Mouse (Mus musculus): ENCODE measurements around the gene Elk3. TPM values are rescaled to one million over a fixed set of nuclear protein-coding genes. Genes with fewer than 3 reads are reported as not detected.

The Elk3 gene
- polyA plus RNA-seq, 1 experiment from 2014 or later, result 45.6 TPM

DNA sequence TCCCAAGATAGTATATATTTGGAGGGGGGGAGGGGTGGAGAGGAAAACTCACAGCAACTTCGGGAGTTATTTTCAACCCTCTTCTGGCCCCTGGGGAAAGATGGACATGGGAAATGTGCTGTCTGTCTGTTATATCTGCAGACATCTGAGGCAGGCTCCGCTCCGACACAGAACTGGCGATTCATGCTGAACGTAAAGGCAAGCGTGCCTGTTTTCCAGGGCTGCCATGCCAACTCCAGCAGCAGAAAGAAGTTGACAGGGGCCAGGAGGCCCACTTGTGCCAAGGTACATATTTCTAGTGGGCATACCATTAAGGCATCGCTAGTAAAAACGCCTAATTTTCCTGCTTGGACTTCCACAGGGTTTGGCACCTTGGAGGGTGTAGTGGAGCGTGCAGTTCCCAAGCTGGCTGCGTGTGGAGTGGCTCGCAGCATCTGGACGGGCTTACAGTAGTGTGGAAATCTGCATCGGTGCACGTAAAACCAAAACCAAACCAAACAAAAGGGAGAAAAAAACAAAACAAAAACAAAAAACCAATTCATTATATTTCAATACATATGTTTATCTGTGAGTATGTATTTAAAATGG is 37.1 kb upstream of the Elk3 start:
- 0 out of 2 replicates have a peak, but pooled peaks have one; percentile 54 for ATAC-seq (ENCODE audit: low FRiP score, low TSS enrichment)
- 36% methylated on average over 14 of the region's 14 CpGs for WGBS
- Histone ChIP-seq H3K4me1 (ENCODE audit: insufficient read depth, low read length) (peaks cover 9% of the 10 kb centered on the region), H3K9me3 (ENCODE audit: low read length) (no peaks in the 10 kb centered on the region), H3K9ac (replicated peaks; ENCODE audit: low read length) (no peak overlapping the region; the same call in 1 of the 2 replicates), H3K27ac (ENCODE audit: low read length) (peak overlapping the region; percentile 48; the same call in 1 of the 2 replicates), H3K4me3 (ENCODE audit: low read length) (no peak overlapping the region), H3K27me3 (ENCODE audit: insufficient read depth, low read length) (no peaks in the 10 kb centered on the region), H3K4me2 (replicated peaks; ENCODE audit: low read depth, low read length) (peak overlapping the region; percentile 25; the same call in 1 of the 2 replicates), H3K36me3 (ENCODE audit: insufficient read depth, low read length) (no peaks in the 10 kb centered on the region)

DNA sequence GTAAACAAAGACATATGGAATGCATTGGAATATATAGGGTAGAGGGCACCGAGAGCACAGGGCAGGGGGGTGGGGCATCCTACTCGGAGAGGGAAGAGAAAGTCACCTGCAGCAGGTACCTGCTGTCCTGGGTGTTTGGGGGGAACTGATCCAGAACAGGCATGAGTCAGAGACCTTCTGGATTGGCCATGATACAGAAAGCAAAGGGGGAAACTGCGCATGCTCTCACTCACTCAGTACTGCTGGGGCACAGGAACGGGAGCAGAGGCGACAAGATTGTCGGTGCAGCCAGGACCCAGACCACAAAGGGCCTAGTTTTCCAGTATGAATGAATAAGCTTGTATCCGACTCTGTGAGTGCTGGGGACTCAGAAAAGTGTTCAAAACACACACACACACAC is 36.5 kb upstream of the Elk3 start:
- H3K27me3 ChIP-seq (ENCODE audit: insufficient read depth, low read length), result no peaks in the 10 kb centered on the region
- WGBS, result 54% methylated on average over 7 of the region's 7 CpGs
- H3K4me2 ChIP-seq (replicated peaks; ENCODE audit: low read depth, low read length), result no peak overlapping the region
- ATAC-seq (ENCODE audit: low FRiP score, low TSS enrichment), result no peak
- H3K27ac ChIP-seq (ENCODE audit: low read length), result peak overlapping the region; percentile 48; the same call in 1 of the 2 replicates
- no peak overlapping the region for H3K4me3 ChIP-seq (ENCODE audit: low read length)
- no peaks in the 10 kb centered on the region for H3K9me3 ChIP-seq (ENCODE audit: low read length)
- H3K36me3 ChIP-seq (ENCODE audit: insufficient read depth, low read length), result no peaks in the 10 kb centered on the region
- peaks cover 9% of the 10 kb centered on the region for H3K4me1 ChIP-seq (ENCODE audit: insufficient read depth, low read length)
- no peak overlapping the region for H3K9ac ChIP-seq (replicated peaks; ENCODE audit: low read length)

DNA sequence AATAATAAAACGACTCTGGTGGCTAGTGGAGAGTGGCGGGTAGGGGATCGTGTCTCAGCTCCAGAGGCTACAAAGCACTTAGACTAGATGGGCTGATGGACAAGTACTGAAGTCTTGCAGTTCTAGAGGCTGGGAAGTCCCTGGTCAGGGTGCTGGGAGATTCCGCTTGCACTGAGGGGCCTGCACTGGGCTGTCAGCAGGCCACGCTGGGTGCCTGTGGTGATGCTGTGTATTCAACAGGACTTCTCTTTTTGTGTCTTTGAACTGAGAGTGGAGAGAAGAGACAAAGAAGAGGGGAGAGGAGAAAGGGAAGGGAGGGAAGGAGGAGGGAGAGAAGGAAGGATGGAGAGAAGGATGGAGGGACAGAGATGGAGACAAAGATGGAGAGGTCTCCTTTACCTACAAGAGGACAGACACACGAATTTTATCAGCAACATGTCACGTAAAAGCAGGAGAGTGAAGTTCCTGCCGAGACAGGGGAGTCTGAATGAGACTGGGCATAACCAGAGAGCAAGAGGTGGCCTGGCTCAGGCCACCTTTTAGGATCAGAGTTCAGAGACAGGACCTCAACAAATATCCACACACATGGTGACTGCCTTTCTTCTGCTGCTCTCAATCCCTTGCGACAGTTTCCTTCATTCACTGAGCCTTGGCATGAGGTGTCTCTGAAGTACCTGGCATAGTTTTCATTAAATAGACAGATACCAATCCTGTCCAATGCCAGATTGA is 35.4 kb upstream of the Elk3 start:
- H3K4me3 ChIP-seq (ENCODE audit: low read length), result no peak overlapping the region
- H3K9me3 ChIP-seq (ENCODE audit: low read length), result no peaks in the 10 kb centered on the region
- H3K4me1 ChIP-seq (ENCODE audit: insufficient read depth, low read length), result peaks cover 9% of the 10 kb centered on the region
- no peak for ATAC-seq (ENCODE audit: low FRiP score, low TSS enrichment)
- no peak overlapping the region for H3K4me2 ChIP-seq (replicated peaks; ENCODE audit: low read depth, low read length)
- H3K27ac ChIP-seq (ENCODE audit: low read length), result no peak overlapping the region
- no peak overlapping the region for H3K9ac ChIP-seq (replicated peaks; ENCODE audit: low read length)
- no peaks in the 10 kb centered on the region for H3K36me3 ChIP-seq (ENCODE audit: insufficient read depth, low read length)
- 86% methylated on average over 9 of the region's 9 CpGs for WGBS
- H3K27me3 ChIP-seq (ENCODE audit: insufficient read depth, low read length), result no peaks in the 10 kb centered on the region

DNA sequence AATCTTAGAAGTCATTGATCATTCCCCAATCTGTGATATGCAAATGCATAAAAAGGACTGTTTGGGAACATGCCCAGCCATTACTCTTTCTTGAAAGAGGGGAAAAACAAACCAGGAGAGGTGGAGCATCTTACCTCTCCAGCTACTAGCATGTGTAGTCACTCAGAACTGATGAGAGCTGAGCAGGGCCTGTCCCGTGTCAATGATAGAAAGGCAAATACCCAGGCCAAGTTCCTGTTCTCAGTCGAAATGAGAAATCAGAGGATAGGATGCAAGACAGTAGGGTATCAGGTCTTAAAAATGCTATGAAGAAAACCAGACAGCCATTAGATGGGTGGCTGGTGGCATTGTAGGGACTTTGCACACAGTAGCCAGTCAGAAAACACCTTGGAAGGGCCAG is 34.6 kb upstream of the Elk3 start:
- H3K36me3 ChIP-seq (ENCODE audit: insufficient read depth, low read length), result no peaks in the 10 kb centered on the region
- no peak overlapping the region for H3K27ac ChIP-seq (ENCODE audit: low read length)
- no peak for ATAC-seq (ENCODE audit: low FRiP score, low TSS enrichment)
- H3K4me1 ChIP-seq (ENCODE audit: insufficient read depth, low read length), result peaks cover 9% of the 10 kb centered on the region
- H3K9ac ChIP-seq (replicated peaks; ENCODE audit: low read length), result no peak overlapping the region
- no peak overlapping the region for H3K4me2 ChIP-seq (replicated peaks; ENCODE audit: low read depth, low read length)
- WGBS, result 68% methylated on average over 2 of the region's 2 CpGs
- 0 out of 2 replicates have a peak, but pooled peaks cover under 1% of the 10 kb centered on the region for H3K9me3 ChIP-seq (ENCODE audit: low read length)
- no peaks in the 10 kb centered on the region for H3K27me3 ChIP-seq (ENCODE audit: insufficient read depth, low read length)
- H3K4me3 ChIP-seq (ENCODE audit: low read length), result no peak overlapping the region

DNA sequence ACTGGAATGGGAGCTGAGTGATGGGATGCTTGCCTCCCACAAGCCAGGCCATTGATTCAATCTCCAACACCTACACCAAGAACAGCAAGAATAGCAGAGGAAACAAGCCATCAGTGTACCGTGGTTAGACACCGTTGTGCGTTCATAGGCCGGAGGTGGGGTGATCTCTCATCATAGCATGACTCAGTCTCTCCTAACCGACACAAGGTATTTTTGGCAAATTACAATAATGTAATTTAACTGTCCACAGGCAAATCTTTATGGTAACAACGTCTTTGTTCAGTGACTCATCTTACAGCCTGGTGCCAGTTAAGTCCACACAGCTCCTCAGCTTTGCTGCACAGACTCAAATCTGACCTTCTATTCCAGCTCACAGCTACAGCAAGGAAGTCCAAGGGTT is 32.5 kb upstream of the Elk3 start:
- Histone ChIP-seq H3K9ac (replicated peaks; ENCODE audit: low read length) (no peak overlapping the region), H3K4me3 (ENCODE audit: low read length) (no peak overlapping the region), H3K36me3 (ENCODE audit: insufficient read depth, low read length) (no peaks in the 10 kb centered on the region), H3K9me3 (ENCODE audit: low read length) (0 out of 2 replicates have a peak, but pooled peaks cover 3% of the 10 kb centered on the region), H3K4me1 (ENCODE audit: insufficient read depth, low read length) (peaks cover 8% of the 10 kb centered on the region), H3K27ac (ENCODE audit: low read length) (no peak overlapping the region), H3K4me2 (replicated peaks; ENCODE audit: low read depth, low read length) (no peak overlapping the region), H3K27me3 (ENCODE audit: insufficient read depth, low read length) (no peaks in the 10 kb centered on the region)
- ATAC-seq (ENCODE audit: low FRiP score, low TSS enrichment), result no peak
- 90% methylated on average over 6 of the region's 6 CpGs for WGBS

DNA sequence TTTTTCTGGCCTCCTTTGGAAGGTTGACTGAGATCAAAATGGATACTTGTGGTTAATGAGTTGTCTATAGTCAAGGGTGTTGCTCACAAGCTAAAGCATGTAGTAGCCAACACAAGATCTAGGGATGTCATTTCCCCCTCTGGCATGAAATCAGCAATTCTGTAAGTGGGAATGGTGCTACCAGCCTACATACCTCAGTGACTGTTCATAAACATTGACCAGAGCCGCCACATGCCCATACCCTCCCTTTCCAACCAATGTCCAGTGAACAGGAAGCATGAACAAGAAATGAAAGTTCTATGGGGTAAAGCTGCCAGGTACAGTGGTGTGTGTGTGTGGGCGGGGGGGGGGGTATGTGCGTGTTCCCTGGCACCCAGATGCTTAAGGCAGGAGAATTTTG is 32.1 kb upstream of the Elk3 start:
- no peak for ATAC-seq (ENCODE audit: low FRiP score, low TSS enrichment)
- Histone ChIP-seq H3K36me3 (ENCODE audit: insufficient read depth, low read length) (no peaks in the 10 kb centered on the region), H3K27ac (ENCODE audit: low read length) (no peak overlapping the region), H3K9me3 (ENCODE audit: low read length) (0 out of 2 replicates have a peak, but pooled peaks cover 3% of the 10 kb centered on the region), H3K4me2 (replicated peaks; ENCODE audit: low read depth, low read length) (no peak overlapping the region), H3K4me1 (ENCODE audit: insufficient read depth, low read length) (peaks cover 3% of the 10 kb centered on the region), H3K9ac (replicated peaks; ENCODE audit: low read length) (no peak overlapping the region), H3K27me3 (ENCODE audit: insufficient read depth, low read length) (no peaks in the 10 kb centered on the region), H3K4me3 (ENCODE audit: low read length) (no peak overlapping the region)
- WGBS, result 76% methylated on average over 3 of the region's 3 CpGs

DNA sequence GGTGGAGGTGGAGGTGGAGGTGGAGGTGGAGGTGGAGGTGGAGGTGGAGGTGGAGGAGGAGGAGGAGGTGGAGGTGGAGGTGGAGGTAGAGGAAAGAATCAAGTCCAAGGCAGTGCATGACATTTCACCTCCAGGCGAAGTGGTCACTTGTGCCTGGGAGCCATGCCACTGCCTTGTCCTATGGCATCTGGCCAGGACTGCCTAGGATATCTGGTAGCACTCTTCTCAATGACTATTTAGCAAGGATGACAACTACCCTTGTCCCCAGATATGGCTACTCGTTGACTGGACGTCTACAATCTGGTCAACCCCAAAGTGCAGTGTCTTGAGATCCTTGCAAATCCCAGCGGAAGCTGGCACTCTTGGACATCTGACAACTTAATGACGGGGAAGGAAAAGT is 27.6 kb upstream of the Elk3 start:
- no peak for ATAC-seq (ENCODE audit: low FRiP score, low TSS enrichment)
- no peak overlapping the region for H3K27ac ChIP-seq (ENCODE audit: low read length)
- H3K36me3 ChIP-seq (ENCODE audit: insufficient read depth, low read length), result no peaks in the 10 kb centered on the region
- no peak overlapping the region for H3K9ac ChIP-seq (replicated peaks; ENCODE audit: low read length)
- H3K9me3 ChIP-seq (ENCODE audit: low read length), result 0 out of 2 replicates have a peak, but pooled peaks cover 3% of the 10 kb centered on the region
- H3K27me3 ChIP-seq (ENCODE audit: insufficient read depth, low read length), result no peaks in the 10 kb centered on the region
- 93% methylated on average over 5 of the region's 5 CpGs for WGBS
- no peak overlapping the region for H3K4me3 ChIP-seq (ENCODE audit: low read length)
- H3K4me1 ChIP-seq (ENCODE audit: insufficient read depth, low read length), result no peaks in the 10 kb centered on the region
- no peak overlapping the region for H3K4me2 ChIP-seq (replicated peaks; ENCODE audit: low read depth, low read length)

DNA sequence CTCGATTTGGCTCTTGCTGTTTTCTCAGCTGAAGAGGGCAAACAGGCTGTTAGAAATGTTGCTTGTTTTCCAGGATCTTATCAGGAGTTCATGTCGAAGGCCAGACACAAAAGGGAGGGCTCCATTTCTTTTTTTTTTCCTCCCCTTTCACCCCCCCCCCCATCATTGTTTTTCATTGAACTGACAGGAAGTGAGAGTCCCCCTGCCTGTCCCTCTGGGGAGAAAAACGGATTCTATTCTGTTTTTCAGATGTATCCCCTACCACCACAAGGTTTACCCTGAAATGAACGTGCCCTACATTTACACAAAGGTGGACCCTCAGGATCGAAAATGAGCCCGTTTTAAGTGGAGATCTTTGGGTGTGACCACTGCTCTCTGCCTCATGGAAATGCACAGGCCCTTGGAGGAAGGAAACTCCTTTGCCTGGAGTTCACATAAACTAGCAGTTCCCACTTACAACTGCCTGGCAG is 25.6 kb upstream of the Elk3 start:
- no peak overlapping the region for H3K9ac ChIP-seq (replicated peaks; ENCODE audit: low read length)
- no peaks in the 10 kb centered on the region for H3K27me3 ChIP-seq (ENCODE audit: insufficient read depth, low read length)

DNA sequence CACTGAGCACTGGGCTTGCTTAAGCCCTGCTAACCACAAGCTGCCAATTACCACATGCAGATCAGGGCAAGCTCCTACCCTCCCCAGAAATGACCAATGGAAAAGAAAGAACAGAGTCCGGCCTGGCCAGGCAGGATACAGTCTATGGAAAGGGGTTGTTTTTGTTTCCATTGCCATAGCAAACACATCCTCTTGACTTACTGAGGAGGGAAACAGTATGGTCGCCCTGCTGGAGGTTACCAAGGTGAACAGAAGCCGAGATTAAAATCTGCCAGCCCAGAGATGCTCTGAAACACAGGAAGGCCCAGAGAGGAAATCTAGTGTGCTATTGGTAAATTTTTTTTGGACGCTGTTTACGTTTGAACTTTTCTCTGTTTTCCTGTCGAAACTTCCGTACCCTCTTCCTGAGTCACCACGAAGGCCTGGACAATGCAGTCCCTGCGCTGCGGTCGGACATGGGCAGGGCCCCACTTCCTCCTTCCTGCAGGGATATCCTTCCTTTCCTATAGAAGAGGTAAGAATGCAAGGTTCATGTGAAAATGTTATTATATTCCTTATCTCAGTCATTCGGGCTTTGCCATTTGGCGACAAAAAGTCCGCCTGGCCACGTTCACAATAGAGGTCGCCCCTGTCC is 25.0 kb upstream of the Elk3 start:
- Histone ChIP-seq H3K27ac (ENCODE audit: low read length) (peak overlapping the region; percentile 86), H3K36me3 (ENCODE audit: insufficient read depth, low read length) (no peaks in the 10 kb centered on the region), H3K4me2 (replicated peaks; ENCODE audit: low read depth, low read length) (no peak overlapping the region), H3K9ac (replicated peaks; ENCODE audit: low read length) (no peak overlapping the region), H3K4me1 (ENCODE audit: insufficient read depth, low read length) (peaks cover 7% of the 10 kb centered on the region; the same call in 1 of the 2 replicates), H3K4me3 (ENCODE audit: low read length) (no peak overlapping the region), H3K9me3 (ENCODE audit: low read length) (0 out of 2 replicates have a peak, but pooled peaks cover 3% of the 10 kb centered on the region), H3K27me3 (ENCODE audit: insufficient read depth, low read length) (no peaks in the 10 kb centered on the region)
- 64% methylated on average over 16 of the region's 16 CpGs for WGBS
- ATAC-seq (ENCODE audit: low FRiP score, low TSS enrichment), result peak; percentile 77

More for the DNA sequence above, 25.6 kb upstream of the Elk3 start:
- Histone ChIP-seq H3K4me1 (ENCODE audit: insufficient read depth, low read length) (peaks cover 7% of the 10 kb centered on the region; the same call in 1 of the 2 replicates), H3K9me3 (ENCODE audit: low read length) (0 out of 2 replicates have a peak, but pooled peaks cover 3% of the 10 kb centered on the region), H3K36me3 (ENCODE audit: insufficient read depth, low read length) (no peaks in the 10 kb centered on the region), H3K27ac (ENCODE audit: low read length) (peak overlapping the region; percentile 83), H3K4me2 (replicated peaks; ENCODE audit: low read depth, low read length) (no peak overlapping the region), H3K4me3 (ENCODE audit: low read length) (no peak overlapping the region)
- ATAC-seq (ENCODE audit: low FRiP score, low TSS enrichment), result no peak
- 53% methylated on average over 6 of the region's 6 CpGs for WGBS

Measured in kidney, embryonic 16.5 days (tissue).